Mouse (Mus musculus) embryo, embryonic 10 days (tissue): ENCODE data around the gene Dleu7.

ENCODE experiments used
- DNase-seq: peaks from one replicate; pipeline ENCODE4 v3.0.0-alpha.2; 2015; ENCODE audit warnings: low spot score

The Dleu7 gene

DNA sequence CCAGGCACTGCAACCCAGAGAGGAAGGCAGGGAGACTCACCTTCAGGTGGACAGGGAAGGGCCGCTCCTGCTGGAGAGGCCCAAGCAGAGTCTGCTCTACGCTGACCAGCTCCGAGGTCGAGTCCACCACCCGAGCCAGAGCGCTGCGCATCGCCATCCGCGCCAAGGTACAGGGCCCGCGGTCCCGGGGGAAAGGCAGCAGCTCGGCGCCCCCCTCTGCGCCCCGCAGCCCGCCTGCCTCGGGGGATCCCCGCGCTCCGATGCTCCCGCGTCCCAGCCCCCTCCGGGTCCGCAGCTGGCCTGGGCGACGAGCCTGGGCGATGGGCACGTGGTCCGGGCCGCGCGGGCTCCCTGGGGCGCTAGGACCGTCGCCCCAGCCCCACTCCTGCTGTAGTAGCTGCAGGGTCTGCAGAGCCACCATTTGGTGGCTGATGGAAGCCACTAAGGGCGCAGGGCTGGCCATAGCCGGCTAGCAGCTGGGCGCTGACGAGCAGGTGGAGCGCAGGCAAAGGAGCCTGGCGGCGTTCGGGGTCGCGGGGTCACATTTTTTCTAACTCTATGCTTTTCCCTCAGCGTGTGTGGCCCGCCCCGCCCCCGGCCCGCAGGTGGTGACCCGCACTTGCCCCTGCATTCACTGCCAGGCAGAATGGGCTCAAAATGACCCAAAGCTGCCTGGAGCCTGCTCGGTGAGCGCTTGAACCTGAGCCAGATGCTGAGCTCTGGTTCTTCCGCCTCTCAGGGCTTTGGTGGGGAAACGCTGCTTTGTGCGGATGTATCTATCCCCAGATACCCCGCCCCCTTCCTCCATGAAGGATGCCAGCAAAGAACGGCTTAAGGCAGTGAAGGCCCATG lies at the start of gene Dleu7, which contains the start of gene Rnaseh2b:
Gene Dleu7, minus strand, starts transcription at position 560 of the 852 bp plus-strand sequence.
Gene Rnaseh2b, plus strand, starts transcription at position 102 of the 852 bp plus-strand sequence.
- DNase-seq = peak; percentile 83

DNA sequence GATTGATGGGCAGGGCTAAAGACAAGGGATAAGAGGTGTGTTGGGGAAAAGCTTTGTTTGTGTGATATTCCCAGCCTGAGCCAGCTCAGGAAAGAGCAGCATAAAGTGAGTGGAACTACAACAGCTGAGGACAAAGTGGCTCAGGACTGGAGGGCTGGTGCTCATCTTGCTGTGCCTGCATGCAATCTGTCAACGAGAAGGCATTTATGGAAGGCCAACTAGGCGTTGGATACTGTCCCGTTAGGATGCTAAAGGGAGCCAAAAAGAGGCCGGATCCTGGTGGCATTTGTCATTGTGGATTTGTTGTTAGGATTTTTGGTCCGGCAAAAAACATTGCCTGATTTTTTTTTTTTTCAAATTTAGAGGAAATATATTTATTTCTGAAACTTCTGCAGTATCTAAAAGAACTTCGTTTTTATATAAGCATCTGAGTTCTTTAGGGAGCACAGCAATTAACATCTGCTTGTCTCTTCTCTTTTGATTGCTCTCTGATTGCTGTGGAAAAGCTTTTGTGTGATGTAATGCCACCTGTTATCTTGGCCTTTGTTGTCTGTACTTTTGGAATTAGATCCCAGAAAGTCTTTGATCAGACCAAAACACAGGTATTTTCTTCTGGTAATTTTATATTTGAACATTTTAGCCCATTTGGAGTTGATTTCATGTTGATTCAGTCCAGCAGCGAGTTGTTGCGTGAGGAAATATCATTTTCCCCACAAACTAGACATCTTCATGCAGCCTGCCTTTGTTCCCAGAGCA lies 49.2 kb upstream of the Dleu7 start:
- DNase-seq = no peak

DNA sequence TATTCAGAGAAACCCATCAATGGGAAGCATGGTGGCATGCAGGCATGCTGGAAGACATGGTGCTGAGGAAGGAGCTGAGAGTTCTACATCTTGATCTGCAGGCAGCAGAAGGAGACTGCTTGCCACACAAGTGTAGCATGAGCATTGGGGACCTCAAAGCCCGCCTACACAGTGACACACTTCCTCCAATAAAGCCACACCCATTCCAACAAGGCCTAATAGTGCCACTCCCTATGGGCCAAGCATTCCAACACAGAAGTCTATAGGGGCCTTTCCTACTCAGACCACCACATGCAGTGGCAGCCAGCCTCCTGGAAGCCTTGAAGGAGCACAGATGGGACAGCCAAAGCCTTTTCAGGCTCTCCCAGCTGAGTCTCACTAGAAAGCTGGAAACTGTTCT lies 46.3 kb upstream of the Dleu7 start:
- no peak for DNase-seq

DNA sequence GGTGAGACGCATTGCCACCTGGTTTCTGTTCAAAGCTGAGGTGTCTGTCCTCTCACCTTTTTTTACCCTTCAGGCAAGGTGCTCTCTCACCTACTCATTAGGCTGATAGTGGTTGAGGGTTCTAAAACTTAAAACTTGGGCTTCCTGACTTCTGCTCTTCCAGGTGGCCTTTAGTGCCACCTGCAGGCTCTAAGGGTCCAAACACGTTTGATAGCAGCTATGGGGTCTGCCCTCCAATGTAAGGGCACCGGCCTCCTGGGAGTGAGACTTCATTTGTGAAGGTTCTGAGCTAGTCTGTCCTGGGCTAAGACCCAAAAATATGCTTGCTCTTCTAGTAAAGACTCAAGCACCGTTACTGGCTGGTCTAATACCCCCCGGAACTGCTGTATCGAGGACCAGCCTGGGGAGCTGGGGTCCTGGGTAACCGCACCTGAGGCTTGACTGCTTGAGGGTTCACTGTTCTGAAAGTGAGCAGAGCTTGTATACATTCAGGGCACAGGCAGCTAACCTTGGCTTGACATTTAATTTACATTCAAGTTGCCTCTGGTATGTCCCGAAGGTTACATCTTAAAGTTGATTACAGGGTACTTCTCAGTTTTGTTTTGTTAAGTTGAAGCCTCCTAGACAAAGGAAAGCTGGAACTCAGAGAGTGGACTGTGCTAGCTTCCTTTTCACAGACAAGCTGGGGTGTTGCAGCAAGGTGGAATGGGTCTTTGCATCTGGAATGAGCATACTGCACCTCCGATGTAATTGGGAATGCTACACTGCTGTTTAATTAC lies 41.3 kb upstream of the Dleu7 start:
- DNase-seq = no peak

DNA sequence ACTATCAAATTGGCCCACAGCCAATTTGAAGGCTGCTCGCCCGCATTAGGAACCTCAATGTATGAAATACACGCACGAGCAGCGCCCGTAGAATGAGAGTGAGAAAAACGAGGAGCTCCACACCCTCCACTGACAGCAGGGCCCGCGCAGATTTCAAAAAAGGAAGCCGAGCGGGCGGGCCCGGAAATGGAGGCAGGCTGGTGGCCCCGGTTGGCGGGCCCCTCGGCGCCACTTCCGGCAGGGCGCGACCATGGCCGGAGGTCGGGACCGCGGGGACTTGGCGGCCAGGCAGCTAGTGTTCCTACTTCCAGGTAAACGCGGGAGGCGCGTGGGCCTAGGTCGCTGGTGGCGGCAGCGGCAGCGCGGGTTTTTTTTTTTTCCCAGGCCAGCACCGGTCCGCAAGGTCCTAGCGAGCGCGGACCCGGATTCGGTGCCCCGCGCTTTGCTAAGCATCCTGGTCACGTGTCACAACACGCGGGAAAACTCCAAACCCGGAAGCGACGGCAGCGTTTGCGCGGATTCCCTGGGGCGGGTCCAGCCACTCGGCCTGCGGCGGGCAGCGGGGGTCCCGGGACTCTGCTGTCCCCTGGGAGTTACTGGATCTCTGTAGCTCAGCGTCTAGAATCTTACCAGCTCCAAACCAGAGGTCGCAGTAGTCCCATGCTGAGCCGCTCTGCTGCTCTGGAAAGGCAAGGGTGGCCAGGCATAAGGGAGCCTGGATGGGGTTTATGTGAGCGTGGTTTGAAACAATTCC lies 39.2 kb upstream of the Dleu7 start:
- DNase-seq = peak; percentile 92

DNA sequence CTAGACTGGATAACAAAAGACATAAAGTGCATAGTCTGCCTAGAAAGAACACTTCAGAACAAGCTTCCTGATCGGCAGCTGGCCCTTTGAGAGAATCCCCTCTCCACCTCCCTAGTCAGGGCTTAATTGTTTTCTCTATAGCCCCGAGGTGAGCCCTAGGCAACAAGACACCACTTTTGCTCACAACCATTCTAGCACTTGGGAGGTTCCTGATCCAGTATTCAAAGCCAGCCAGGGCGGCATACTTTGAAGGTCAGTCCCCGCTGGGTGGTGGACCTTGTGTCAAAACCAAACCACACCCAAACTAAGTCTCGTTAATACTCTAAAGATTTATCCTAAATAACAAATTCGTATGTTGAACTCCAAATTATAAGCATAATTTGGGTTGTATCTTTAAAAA lies 38.6 kb upstream of the Dleu7 start:
- no peak for DNase-seq

DNA sequence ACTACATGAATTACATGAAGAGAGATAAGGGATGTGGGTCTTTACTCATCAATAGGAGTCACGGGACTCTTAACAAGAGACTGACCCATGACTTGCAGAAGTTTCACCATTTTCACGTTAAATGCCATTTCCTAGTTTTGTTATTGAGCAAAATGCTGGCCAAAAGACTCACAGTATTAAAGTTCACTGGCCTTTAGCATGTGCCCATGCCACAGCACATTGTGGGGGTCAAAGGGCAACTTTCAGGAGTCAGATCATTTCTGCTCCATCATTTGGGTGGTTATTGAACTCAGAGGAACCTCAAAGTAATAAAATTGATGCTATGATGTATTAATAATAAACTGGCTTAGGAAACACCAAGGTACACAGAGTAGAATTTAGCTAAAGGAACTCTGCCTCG lies 36.8 kb upstream of the Dleu7 start:
- DNase-seq = no peak

DNA sequence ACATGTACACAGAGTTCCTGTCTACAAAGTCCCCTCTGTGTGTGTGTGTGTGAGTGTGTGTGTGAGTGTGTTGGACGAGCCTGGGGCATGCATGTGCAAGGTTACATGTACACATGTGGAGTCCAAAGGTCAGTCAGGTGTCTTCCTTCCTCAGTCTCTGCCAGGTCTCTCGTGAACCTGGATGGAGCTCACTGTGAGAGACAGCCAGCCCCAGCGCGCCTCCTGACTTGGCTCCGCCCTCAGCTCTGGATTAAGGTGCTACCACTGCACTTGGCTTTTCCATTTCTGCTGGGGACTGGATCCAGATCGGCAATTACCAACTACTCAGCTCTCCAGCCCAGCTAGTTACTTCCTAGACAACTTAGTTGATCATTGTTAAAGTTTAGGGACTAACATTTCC lies 35.8 kb upstream of the Dleu7 start:
- DNase-seq = no peak

DNA sequence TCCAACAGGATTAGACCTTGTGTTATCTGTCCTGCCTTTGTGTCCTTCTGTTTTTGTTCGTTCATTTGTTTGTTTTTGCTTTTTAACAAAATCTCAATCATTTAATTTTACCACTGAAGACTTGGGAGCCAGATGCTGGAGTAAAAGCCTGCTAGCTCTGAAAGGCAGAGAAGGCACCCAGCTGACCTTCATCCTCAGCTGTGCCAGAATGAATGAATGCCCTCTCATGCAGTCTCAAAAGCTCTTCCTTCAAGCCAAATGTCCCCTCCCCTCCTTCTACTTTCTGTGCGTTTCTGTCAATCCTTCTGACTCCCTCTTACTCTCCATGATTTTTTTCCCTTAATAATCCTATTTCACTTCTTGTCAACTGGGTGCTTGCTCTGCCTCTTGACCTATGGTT lies 34.3 kb upstream of the Dleu7 start:
- DNase-seq = no peak

DNA sequence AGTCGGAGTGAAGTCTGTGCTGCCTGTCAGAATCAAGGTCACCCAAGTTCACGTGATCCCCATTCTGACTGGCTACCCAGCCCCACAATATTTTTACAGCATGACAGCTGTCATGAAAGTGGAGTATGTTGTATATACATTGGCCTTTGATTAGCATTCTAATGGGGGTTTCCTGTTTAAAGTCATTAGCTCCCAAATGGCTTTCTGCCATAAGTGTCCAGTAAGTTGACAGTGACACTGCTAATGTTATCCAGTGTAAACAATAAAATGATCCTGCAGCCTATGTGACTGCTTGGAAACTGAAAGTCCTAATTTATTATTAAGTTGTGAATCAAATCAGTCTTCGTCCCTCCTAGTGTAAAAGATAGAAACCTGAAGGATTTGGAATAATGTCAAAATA lies 33.2 kb upstream of the Dleu7 start:
- DNase-seq = no peak

DNA sequence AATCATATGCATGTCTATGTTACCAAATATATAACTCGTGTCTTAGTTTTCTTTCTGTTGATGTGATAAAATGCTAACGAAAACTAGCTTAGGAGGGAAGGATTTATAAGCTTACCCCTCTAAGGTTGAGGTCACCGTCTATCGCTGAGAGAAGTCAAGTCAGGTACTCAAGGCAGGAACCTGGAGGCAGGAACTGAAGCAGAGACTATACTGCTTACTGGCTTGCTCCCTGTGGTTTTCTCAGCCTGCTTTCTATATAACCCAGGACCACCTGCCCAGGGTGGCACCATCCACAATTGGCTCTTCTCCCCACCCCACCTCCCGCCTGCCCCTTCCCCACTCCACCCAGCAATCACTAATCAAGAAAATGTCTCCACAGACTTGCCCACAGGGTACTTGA lies 32.1 kb upstream of the Dleu7 start:
- DNase-seq = no peak

DNA sequence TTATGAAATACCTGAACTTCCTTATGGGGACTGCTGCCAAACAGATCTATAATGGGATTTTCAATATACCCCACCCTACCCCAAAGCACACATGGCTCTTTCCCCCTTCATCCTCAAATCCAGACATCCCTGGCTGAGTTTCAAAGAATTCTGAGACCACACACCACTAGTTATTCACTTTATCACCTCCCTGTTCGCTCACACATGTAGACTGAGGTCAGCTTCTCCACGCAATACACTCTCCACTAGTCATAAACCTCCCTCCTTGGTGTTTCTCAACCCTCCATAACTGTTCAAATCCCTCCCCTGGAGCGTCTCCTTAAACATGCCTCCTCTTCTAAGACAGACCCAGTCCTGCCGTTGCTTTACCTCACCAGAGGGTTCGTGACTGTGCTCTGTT lies 30.6 kb upstream of the Dleu7 start:
- DNase-seq = no peak

DNA sequence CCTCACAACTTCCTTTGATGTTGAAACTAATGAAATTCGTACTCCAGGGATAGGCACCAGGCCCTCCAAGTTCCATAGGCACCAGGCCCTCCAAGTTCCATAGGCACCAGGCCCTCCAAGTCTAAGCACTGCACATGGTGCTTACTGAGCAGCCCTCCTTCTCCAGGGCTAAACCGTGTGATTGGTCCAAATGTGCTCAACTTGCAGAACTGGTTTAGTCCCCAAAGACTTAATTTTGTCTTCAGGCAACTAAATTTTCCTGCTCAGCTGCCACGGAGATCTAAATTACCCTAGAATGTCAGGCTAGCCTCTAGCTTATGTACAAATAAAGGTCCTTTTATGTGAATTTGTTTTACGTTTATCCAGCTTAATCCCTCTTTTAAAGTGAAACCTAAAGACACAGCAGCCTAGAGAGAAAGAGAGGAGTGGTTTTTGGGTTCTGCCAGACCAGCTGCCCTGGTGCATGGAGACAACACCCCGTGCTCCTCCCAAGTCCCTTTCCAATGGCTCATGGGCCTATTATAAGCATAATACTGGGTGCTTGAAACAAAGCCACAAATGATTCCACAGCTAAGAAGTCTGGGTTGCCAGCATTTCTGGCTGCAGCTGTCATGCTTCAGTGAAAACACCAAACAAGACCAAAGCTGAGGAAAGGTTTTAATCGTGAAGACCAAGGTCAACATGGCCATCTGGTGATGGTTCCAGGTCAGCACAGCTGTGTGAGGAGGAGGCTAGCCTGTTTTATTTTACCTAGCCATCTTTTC lies 29.9 kb upstream of the Dleu7 start:
- no peak for DNase-seq

DNA sequence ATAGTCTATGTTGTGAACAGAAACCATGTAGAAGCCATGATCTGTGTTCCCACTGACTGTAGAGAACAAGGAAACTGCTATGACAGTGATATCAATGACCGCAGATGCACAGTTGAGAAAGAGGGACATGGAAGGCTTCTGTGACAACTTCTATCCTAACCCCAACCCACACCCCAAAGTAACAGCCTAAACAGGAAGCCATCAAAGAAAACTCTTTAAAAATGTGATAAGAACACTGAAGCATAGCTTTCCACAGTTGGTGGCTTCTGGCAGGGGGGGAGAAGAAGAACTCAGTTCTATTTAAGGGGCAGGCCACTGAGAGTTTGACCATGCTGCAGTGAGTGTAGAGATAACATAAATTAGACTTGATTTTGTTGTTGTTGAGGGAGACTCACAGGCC lies 18.8 kb upstream of the Dleu7 start:
- DNase-seq = no peak

DNA sequence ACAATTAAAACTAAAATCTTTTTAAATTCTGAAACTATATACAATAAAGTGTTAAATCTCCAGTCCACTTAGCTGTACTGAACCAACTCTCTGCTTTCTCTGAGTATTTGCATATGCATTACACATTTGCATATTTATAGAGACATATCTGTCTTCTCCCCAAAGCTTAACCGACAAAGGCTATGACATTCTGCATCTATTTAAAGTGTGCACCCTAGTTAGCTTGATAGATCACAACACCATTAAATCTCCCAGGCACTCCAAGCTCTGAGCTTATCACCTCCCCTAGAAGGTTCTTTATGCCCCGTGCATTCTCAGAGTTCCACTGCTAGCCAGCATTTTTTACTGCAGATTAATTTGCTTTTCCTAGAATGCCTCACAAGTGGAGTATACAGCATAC lies 16.2 kb upstream of the Dleu7 start:
- no peak for DNase-seq

DNA sequence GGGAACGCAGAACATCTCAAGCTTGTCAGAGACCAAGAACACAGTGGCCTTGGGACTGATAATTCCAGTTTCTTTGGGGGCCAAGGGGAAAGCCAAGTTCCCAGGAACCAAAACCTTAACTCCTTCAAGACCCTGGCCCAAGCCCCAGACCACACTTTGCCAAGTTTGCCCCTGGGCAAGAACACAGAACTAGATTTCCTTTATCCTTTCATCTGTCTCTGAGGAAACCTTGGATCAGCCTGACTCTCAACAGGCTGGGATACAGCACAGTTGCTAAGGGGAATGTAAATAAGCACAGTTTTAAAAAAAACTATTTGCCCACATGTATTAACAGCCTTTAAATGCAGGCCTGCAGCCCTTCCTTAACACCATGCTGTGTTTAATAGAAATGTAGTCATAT lies 14.7 kb upstream of the Dleu7 start:
- DNase-seq = no peak

DNA sequence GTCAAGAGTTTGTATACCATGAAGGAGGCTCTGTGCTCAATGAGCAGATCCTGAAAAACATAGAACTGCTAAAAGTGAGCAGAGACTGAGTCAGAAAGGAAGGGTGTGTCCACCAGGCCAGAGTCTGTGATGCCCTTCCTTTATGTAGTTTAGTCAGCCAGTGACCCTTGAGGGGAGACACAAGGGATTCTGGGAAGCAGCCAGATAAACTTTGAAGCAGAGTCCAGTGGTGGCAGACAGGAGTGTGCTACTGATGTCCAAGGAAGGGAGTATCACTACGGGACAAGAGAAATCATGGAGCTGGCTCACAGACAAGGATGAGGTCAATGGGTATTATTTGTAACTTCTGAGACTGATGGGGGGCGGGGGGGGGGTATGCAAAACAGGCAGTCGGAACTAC lies 7.2 kb upstream of the Dleu7 start:
- no peak for DNase-seq

DNA sequence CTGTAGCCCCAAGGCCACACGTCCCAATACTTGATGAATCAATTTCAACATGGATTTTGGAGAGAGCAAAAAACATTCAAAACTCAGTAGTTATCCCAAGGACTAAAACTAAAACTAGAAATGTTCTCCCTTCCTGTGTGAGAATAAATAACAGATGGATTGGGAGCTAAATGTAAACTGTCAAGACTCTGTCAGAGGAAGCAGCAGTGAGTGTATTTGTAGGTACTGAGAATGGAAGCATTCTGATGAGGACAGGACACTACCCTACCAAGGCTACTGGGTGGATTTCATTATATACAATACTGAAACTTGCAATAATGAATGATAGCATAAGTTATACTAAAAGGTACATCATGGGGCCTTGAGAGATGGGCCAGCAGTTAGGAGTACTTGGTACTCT lies 6.0 kb upstream of the Dleu7 start:
- no peak for DNase-seq

DNA sequence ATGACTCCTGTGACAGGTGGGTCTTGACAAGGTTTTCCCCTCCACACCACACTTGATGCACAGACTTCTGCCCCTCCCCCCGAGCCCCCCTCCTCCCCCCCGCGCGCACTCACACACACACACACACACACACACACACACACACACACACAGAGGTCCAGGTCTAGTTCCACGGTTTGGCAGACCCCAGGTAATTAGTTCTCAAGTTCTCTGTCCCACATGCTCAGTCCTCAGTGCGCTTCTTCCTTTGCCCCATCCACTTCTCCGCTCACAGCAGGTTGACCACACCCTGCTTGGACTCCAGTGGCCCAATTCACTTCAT lies 720 bp downstream of the Dleu7 start:
- no peak for DNase-seq

DNA sequence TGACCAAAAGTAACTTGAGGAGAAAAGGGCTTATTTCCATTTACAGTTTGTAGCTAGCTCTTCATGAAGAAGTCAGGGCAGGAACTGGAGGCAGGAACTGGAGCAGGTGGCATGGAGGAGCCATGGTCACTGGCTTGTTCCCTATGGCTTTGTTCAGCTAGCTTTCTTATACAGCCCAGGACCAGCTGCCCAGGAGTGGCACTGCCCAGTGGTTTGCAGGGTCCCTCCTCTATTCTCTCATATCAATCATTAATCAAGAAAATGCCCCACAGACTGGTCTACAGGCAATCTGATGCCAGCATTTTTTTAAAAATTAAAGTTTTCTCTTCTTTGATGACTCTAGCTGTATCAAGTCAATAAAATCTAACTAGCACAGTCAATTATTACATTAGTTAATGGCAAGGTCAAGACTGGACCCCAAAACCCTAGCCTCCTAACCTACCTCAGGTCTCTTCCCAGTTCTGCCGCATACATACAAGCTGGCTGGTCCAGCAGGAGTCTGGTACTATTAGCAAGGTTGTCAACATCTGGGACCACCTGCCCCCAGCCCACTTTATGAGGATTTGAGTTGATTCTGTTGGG lies 1.4 kb downstream of the Dleu7 start:
- no peak for DNase-seq

DNA sequence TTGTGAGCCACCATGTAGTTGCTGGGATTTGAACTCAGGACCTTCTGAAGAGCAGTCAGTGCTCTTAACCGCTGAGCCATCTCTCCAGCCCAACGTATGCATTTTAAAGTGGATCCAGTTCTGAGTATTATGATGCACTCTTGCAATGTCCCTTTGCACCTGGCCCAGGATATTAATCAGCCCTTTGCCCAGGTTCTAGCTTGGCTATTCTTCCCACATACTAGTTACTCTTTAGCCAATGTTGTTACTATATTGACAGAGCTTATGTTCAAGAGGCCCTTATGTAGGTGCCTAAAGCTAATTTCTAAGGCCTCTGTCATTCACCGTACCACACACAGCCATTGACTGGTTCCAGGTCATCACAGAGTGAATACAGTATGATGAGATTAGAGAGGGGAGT lies 4.1 kb downstream of the Dleu7 start:
- DNase-seq = no peak
